Mouse (Mus musculus) kidney, embryonic 16.5 days (tissue): ENCODE data around the gene Grn. TPM values are rescaled to one million over a fixed set of nuclear protein-coding genes. Genes with fewer than 3 reads are reported as not detected.
"Not testable (repeated sequence)": the region's sequence is repeated elsewhere in the genome, so short reads cannot be mapped to it uniquely, and the experiment has no call there.

ENCODE experiments used
- ATAC-seq: fragments of 200-750 bp; cut with Nextera tagmentation; 2 replicates; pipeline ENCODE4 v1.8.0; 2017; ENCODE audit warnings: moderate TSS enrichment; ENCODE audit not compliant: low FRiP score, low TSS enrichment
- H3K27ac ChIP-seq: fragments of 300-500 bp; sonication (generic); 2 replicates; pipeline ENCODE4 v1.5.1; 2014; ENCODE audit warnings: low read length
- H3K27me3 ChIP-seq: fragments of 300-500 bp; sonication (generic); 2 replicates; pipeline ENCODE4 v1.6.1; 2014; ENCODE audit warnings: low read length, control low read depth, mixed read lengths; ENCODE audit not compliant: insufficient read depth
- H3K36me3 ChIP-seq: fragments of 300-500 bp; sonication (generic); 2 replicates; pipeline ENCODE4 v1.6.1; 2014; ENCODE audit warnings: low read length, control low read depth, mixed read lengths; ENCODE audit not compliant: insufficient read depth
- H3K4me1 ChIP-seq: fragments of 300-500 bp; sonication (generic); 2 replicates; pipeline ENCODE4 v1.6.1; 2014; ENCODE audit warnings: low read length, control low read depth, mixed read lengths; ENCODE audit not compliant: insufficient read depth
- H3K4me2 ChIP-seq: fragments of 300-500 bp; sonication (generic); replicated peaks from 2 replicates; pipeline ENCODE4 v1.6.1; 2014; ENCODE audit warnings: low read depth, low read length
- H3K4me3 ChIP-seq: fragments of 300-500 bp; sonication (generic); 2 replicates; pipeline ENCODE4 v1.5.1; 2014; ENCODE audit warnings: mild to moderate bottlenecking, low read length
- H3K9ac ChIP-seq: fragments of 300-500 bp; sonication (generic); replicated peaks from 2 replicates; pipeline ENCODE4 v1.6.1; 2014; ENCODE audit warnings: low read length
- H3K9me3 ChIP-seq: fragments of 300-500 bp; sonication (generic); 2 replicates; pipeline ENCODE4 v1.6.1; 2016; ENCODE audit warnings: low read length, control low read depth
- WGBS: fragments of 180-500 bp; shearing (Covaris S2); extraction: QIAGEN DNeasy Blood & Tissue Kit; methylation state at CpG from one replicate; pipeline ENCODE4 v1.1.7; 2014; 5-methylcytosine and 5-hydroxymethylcytosine counted together
- polyA plus RNA-seq: library from polyadenylated mRNA; unstranded; fragments of >200 nt; fragmentation: Nextera tagmentation; extraction: Ambion mirVana; gene quantifications from 2 replicates; pipeline ENCODE4 v1.2.1, GENCODE M21; 2015

The Grn gene
- polyA plus RNA-seq, result 208 and 213 TPM in 2 replicates

GRCm38 (mm10) chr11:102430121-102431017 lies at the start of gene Grn:
Gene Grn, plus strand, starts transcription at chr11:102430315.
- H3K9me3 ChIP-seq, result no peaks in the 10 kb centered on the region
- WGBS, result under 1% methylated on average over 29 of the region's 29 CpGs
- peak; percentile 96 for ATAC-seq
- peaks cover 13% of the 10 kb centered on the region for H3K36me3 ChIP-seq
- H3K4me1 ChIP-seq, result peaks cover 20% of the 10 kb centered on the region
- no peaks in the 10 kb centered on the region for H3K27me3 ChIP-seq
- H3K9ac ChIP-seq, result peak within 1 kb of the TSS; percentile 80
- H3K4me2 ChIP-seq, result peak within 1 kb of the TSS; percentile 95
- H3K4me3 ChIP-seq, result peak within 1 kb of the TSS; percentile 82
- peak within 1 kb of the TSS; percentile 90 for H3K27ac ChIP-seq

- Histone ChIP-seq H3K9ac (no peak overlapping the region), H3K9me3 (peaks cover 4% of the 10 kb centered on the region; the same call in 1 of the 2 replicates), H3K4me3 (no peak overlapping the region), H3K4me1 (peaks cover 2% of the 10 kb centered on the region), H3K36me3 (no peaks in the 10 kb centered on the region), H3K27me3 (no peaks in the 10 kb centered on the region), H3K27ac (no peak overlapping the region), H3K4me2 (no peak overlapping the region)
- ATAC-seq, result no peak
- 45% methylated on average over 4 of the region's 4 CpGs for WGBS
Measured at GRCm38 (mm10) chr11:102381341-102382100, 48.6 kb upstream of the Grn start.

GRCm38 (mm10) chr11:102382794-102383193 lies 47.3 kb upstream of the Grn start:
- no peak overlapping the region for H3K4me3 ChIP-seq
- no peaks in the 10 kb centered on the region for H3K36me3 ChIP-seq
- H3K9ac ChIP-seq, result no peak overlapping the region
- H3K4me2 ChIP-seq, result no peak overlapping the region
- H3K9me3 ChIP-seq, result peaks cover 4% of the 10 kb centered on the region; the same call in 1 of the 2 replicates
- H3K27ac ChIP-seq, result no peak overlapping the region
- no peaks in the 10 kb centered on the region for H3K27me3 ChIP-seq
- 92% methylated on average over 3 of the region's 3 CpGs for WGBS
- ATAC-seq, result no peak
- H3K4me1 ChIP-seq, result no peaks in the 10 kb centered on the region

DNA sequence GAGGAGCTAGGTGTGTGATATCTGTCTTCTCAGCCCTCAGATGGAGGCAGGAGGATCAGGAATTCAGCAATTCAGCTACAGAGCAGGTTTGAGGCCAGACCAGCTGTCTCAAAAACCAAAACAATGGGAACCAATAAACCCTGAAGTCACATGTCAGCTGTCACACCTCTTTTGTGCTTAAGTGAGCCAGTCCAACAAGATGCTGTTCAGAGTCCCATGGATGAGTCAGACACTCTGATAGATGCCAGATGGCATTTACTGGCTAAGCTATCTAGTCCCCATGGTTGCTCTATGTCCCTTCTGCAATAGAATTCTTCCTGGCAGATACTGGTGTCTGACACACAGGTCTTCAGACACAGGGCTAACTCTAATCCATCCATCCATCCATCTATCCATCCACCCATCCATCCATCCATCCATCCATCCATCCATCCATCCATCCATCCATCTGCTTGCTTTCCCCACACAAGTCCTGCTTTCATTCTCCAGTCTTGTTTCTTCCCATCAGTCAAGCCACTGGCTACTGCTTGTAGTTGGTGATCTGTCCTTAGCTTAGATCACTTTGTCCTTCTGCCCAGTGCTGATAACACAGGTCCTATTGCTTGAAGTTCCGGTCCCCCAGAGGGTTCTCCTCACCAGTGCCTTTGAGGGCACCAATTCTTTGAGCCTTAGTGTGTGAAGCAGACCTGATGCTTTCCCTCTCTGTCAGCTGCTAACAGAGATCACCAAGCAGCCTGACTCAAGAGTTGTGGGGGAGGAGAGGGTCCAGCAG lies 46.6 kb upstream of the Grn start:
- peaks cover 4% of the 10 kb centered on the region; the same call in 1 of the 2 replicates for H3K9me3 ChIP-seq
- 87% methylated on average over 1 of the region's 1 CpGs for WGBS
- H3K36me3 ChIP-seq, result no peaks in the 10 kb centered on the region
- H3K27ac ChIP-seq, result no peak overlapping the region
- no peak for ATAC-seq
- H3K4me3 ChIP-seq, result no peak overlapping the region
- H3K27me3 ChIP-seq, result no peaks in the 10 kb centered on the region
- no peak overlapping the region for H3K9ac ChIP-seq
- H3K4me1 ChIP-seq, result no peaks in the 10 kb centered on the region
- H3K4me2 ChIP-seq, result no peak overlapping the region

DNA sequence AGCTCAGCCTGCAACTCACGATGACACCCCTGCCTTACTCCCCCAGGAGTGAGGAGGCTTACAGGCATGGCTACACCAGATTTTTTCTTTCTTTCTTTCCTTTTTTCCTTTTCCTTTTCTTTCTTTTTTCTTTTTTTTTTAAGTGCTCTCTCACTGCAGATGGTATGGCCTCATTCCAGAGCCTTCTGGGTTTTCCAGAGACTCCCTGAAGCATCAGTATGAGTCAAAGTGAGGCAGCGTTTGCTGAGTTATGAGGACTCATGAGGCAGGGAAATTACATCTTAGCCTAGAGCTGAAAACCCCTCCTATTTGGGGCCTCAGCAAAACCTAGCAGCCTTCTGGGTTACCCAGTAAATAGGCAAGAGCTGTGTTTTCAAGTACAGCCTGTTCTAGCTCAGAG lies 45.7 kb upstream of the Grn start:
- Histone ChIP-seq H3K27me3 (no peaks in the 10 kb centered on the region), H3K4me2 (no peak overlapping the region), H3K9me3 (no peaks in the 10 kb centered on the region), H3K4me1 (no peaks in the 10 kb centered on the region), H3K27ac (no peak overlapping the region), H3K9ac (no peak overlapping the region), H3K4me3 (no peak overlapping the region), H3K36me3 (no peaks in the 10 kb centered on the region)
- WGBS, result 64% methylated on average over 2 of the region's 2 CpGs
- ATAC-seq, result no peak

- 50% methylated on average over 4 of the region's 4 CpGs for WGBS
Measured at GRCm38 (mm10) chr11:102385075-102385474, 45.0 kb upstream of the Grn start.

DNA sequence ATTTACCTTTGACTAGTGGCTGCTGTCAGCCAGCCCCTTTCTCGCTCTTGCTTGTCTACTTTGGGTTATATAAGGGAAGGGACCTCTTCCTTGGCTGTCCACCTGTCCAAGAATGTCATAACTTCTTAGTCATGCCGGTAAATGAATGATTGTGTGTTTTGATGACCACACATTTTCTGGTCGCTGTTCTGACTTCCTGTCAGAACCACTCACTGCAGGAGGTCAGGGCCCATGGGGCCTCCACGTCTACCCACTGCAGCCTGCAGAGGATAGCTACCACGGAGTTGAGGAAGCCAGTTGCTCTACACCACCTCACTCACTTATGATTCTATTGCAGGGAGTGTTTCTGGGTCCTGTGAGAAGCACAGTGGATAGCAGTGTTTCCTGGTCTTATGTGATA lies 44.0 kb upstream of the Grn start:
- H3K4me1 ChIP-seq, result no peaks in the 10 kb centered on the region
- no peak overlapping the region for H3K27ac ChIP-seq
- ATAC-seq, result no peak
- no peak overlapping the region for H3K4me2 ChIP-seq
- 63% methylated on average over 5 of the region's 5 CpGs for WGBS
- H3K9me3 ChIP-seq, result no peaks in the 10 kb centered on the region
- H3K4me3 ChIP-seq, result no peak overlapping the region
- H3K9ac ChIP-seq, result no peak overlapping the region
- H3K36me3 ChIP-seq, result no peaks in the 10 kb centered on the region
- H3K27me3 ChIP-seq, result 0 out of 2 replicates have a peak, but pooled peaks cover 3% of the 10 kb centered on the region

More at GRCm38 (mm10) chr11:102385075-102385474, 45.0 kb upstream of the Grn start:
- H3K27ac ChIP-seq, result no peak overlapping the region
- no peak for ATAC-seq
- H3K27me3 ChIP-seq, result no peaks in the 10 kb centered on the region
- H3K9ac ChIP-seq, result no peak overlapping the region
- H3K4me2 ChIP-seq, result no peak overlapping the region
- H3K36me3 ChIP-seq, result no peaks in the 10 kb centered on the region
- H3K4me1 ChIP-seq, result no peaks in the 10 kb centered on the region
- no peak overlapping the region for H3K4me3 ChIP-seq
- H3K9me3 ChIP-seq, result no peaks in the 10 kb centered on the region

DNA sequence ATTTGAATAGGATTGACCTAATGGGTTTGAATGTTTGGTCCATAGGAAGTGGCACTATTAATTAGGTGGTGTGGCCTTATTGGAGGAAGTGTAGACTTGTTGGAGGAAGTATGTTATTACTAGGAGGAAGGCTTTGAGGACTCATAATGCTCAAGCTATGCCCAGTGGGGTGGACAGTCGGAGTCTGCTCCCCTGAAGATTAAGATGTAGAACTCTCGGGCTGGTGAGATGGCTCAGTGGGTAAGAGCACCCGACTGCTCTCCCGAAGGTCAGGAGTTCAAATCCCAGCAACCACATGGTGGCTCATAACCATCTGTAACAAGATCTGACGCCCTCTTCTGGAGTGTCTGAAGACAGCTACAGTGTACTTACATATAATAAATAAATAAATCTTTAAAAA lies 40.7 kb upstream of the Grn start:
- H3K4me2 ChIP-seq, H3K36me3 ChIP-seq, H3K9ac ChIP-seq, H3K27me3 ChIP-seq, H3K4me3 ChIP-seq, H3K9me3 ChIP-seq, ATAC-seq, H3K27ac ChIP-seq: not testable (repeated sequence)
- 94% methylated on average over 4 of the region's 5 CpGs for WGBS
- H3K4me1 ChIP-seq, result peaks cover 17% of the 10 kb centered on the region

GRCm38 (mm10) chr11:102392441-102393237 lies 37.5 kb upstream of the Grn start:
- Histone ChIP-seq H3K9ac (peak overlapping the region; percentile 48; the same call in 1 of the 2 replicates), H3K27me3 (peaks cover 10% of the 10 kb centered on the region; the same call in 1 of the 2 replicates), H3K27ac (no peak overlapping the region), H3K36me3 (no peaks in the 10 kb centered on the region), H3K4me3 (peak overlapping the region; percentile 45), H3K4me2 (peak overlapping the region; percentile 92), H3K9me3 (no peaks in the 10 kb centered on the region), H3K4me1 (peaks cover 17% of the 10 kb centered on the region)
- WGBS, result 22% methylated on average over 15 of the region's 15 CpGs
- ATAC-seq, result 0 out of 2 replicates have a peak, but pooled peaks have one; percentile 25
